10 mouse cellular contexts compared by ENCODE assay signal in the genomic region with DNA sequence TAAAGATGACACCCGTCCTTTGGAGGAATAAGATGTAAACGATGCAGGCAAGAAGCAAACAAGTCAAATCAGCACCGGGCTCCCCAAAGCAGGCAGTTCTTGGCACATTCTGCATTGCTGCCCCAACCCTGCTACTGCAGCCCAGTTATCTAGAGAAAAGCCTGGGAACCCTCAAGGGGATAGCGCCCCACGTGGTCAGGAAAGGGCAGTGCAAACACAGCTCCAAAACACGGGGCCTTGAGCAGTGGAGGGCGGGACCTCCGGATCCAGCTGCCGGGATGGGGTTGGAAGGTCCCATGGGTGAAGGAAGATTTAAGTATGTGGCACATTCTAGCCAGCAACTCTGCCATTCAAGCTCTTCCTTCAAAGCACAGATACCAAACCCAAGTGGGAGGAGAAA.
DNase-seq lines count a peak whose midpoint lies in the region; ATAC-seq and TF ChIP-seq lines count a peak whose summit lies in the region.
"Had no signal": no experiment of that assay in that cellular context is flagged by ENCODE, and none has a peak within 500 bp of the region (broad histone marks: within the 10 kb centered on the region; RNA-seq: fewer than 3 reads in every experiment).

No protein-coding gene starts in this region.

- no peak overlapping the region for H3K9ac ChIP-seq in kidney, embryonic 14.5 days (ENCODE audit: low read depth, low read length)
- H3K9ac ChIP-seq: limb, embryonic 15.5 days had no signal

- H3K4me1 ChIP-seq in kidney, adult 2 months (ENCODE audit: control insufficient read depth, insufficient read depth, low read length) = no peaks in the 10 kb centered on the region
- H3K4me1 ChIP-seq in kidney, embryonic 14.5 days (ENCODE audit: control insufficient read depth, insufficient read depth, low read length) = no peaks in the 10 kb centered on the region
- no peaks in the 10 kb centered on the region for H3K4me1 ChIP-seq in lung, adult 2 months (ENCODE audit: control insufficient read depth, insufficient read depth, low read length)

- no peak overlapping the region for H3K4me2 ChIP-seq in kidney, embryonic 14.5 days (replicated peaks; ENCODE audit: low read depth, low read length)
- H3K4me2 ChIP-seq: limb, embryonic 15.5 days had no signal

- H3K27me3 ChIP-seq in kidney, adult 2 months (replicated peaks; ENCODE audit: control insufficient read depth, insufficient read depth, low read length) = no peaks in the 10 kb centered on the region
- H3K27me3 ChIP-seq in kidney, embryonic 14.5 days (ENCODE audit: control insufficient read depth, insufficient read depth, low read length) = no peaks in the 10 kb centered on the region
- H3K27me3 ChIP-seq: limb, embryonic 15.5 days had no signal

- no peak overlapping the region for H3K4me3 ChIP-seq in kidney, adult 2 months (ENCODE audit: insufficient read depth, low read depth, low read length)
- no peak overlapping the region for H3K4me3 ChIP-seq in kidney, embryonic 14.5 days (ENCODE audit: low read length)
- H3K4me3 ChIP-seq in lung, adult 2 months (replicated peaks; ENCODE audit: extremely low read depth, low read depth, low read length) = no peak overlapping the region
- H3K4me3 ChIP-seq: erythroblast, embryonic 14.5 days; limb, embryonic 15.5 days had no signal

- no peaks in the 10 kb centered on the region for H3K36me3 ChIP-seq in kidney, adult 2 months (ENCODE audit: control insufficient read depth, insufficient read depth, low read length)
- H3K36me3 ChIP-seq in kidney, embryonic 14.5 days (ENCODE audit: control insufficient read depth, insufficient read depth, low read length) = no peaks in the 10 kb centered on the region
- H3K36me3 ChIP-seq: limb, embryonic 15.5 days had no signal

- no peak for TF ChIP-seq POLR2A in kidney, adult 2 months (IDR thresholded peaks at IDR 0.05; ENCODE audit: low read depth, low read length)
- no peak for TF ChIP-seq POLR2A in lung, adult 2 months (IDR thresholded peaks at IDR 0.05; ENCODE audit: borderline replicate concordance, extremely low read depth, low read depth, low read length)

- peak; percentile 61 for TF ChIP-seq CTCF in kidney, adult 2 months (conservative IDR thresholded peaks at IDR 0.05; ENCODE audit: insufficient read depth, insufficient read length, low read depth, low read length)
- TF ChIP-seq CTCF in lung, adult 2 months (IDR thresholded peaks at IDR 0.05; ENCODE audit: insufficient read depth, low read length) = peak; percentile 46

- 43% methylated on average over 9 of the region's 9 CpGs for WGBS in kidney, adult 2 months
- WGBS in kidney, embryonic 14.5 days = 37% methylated on average over 9 of the region's 9 CpGs
- WGBS in lung, adult 2 months = 45% methylated on average over 9 of the region's 9 CpGs

- ATAC-seq in kidney, embryonic 14.5 days (ENCODE audit: low FRiP score, low TSS enrichment) = no peak

- H3K9me3 ChIP-seq in kidney, embryonic 14.5 days (ENCODE audit: control insufficient read depth, low read length) = no peaks in the 10 kb centered on the region
- H3K9me3 ChIP-seq: limb, embryonic 15.5 days had no signal

- DNase-seq in kidney, adult 2 months = peak; percentile 27
- DNase-seq in CD4-positive helper T cell, adult 2 months (ENCODE audit: low read depth, low spot score) = peak; percentile 13
- DNase-seq in MEL-GATA-1-ER (ENCODE audit: extremely low read depth, low read depth) = peak; percentile 18
- peak; percentile 43 for DNase-seq in gastrocnemius, postnatal 10 days
- DNase-seq in lung, adult 2 months = peak; percentile 12
- DNase-seq in thymus, postnatal 36 days = peak; percentile 31 to 35
- no peak for DNase-seq in Muller cell, postnatal 12 days (ENCODE audit: inconsistent ontology term)

- H3K27ac ChIP-seq in kidney, adult 2 months (ENCODE audit: insufficient read depth, low read depth, low read length) = no peak overlapping the region
- H3K27ac ChIP-seq in kidney, embryonic 14.5 days (ENCODE audit: low read depth, low read length) = no peak overlapping the region
- H3K27ac ChIP-seq: limb, embryonic 15.5 days had no signal
